Mouse (Mus musculus) liver, embryonic 14.5 days (tissue): ENCODE data around the gene Tsga10ip. TPM values are rescaled to one million over a fixed set of nuclear protein-coding genes. Genes with fewer than 3 reads are reported as not detected.
A peak's percentile ranks its signal among the peaks of the same experiment; 100 is the strongest.

Experiments
- ATAC-seq: fragments of 200-750 bp; cut with Nextera tagmentation; 2 replicates; pipeline ENCODE4 v1.8.0; 2017; ENCODE audit warnings: moderate number of reproducible peaks, mild to moderate bottlenecking, moderate library complexity; ENCODE audit not compliant: insufficient read depth
- DNase-seq, 3 experiments: peaks; one replicate each; pipeline ENCODE4 v3.0.0-alpha.2; 2012 to 2013; ENCODE audit warnings: low read depth in 3 of 3, low spot score in 3 of 3
- H3K27ac ChIP-seq: fragments of 300-500 bp; sonication (generic); 2 replicates; pipeline ENCODE4 v1.5.1; 2014; ENCODE audit warnings: moderate library complexity, mild to moderate bottlenecking, control low read depth, inconsistent platforms
- H3K27me3 ChIP-seq: fragments of 300-500 bp; sonication (generic); 2 replicates; pipeline ENCODE4 v1.6.1; 2014; ENCODE audit warnings: mild to moderate bottlenecking, low read length, moderate library complexity; ENCODE audit not compliant: control insufficient read depth, insufficient read depth
- H3K36me3 ChIP-seq: fragments of 300-500 bp; sonication (generic); replicated peaks from 2 replicates; pipeline ENCODE4 v1.6.1; 2014; ENCODE audit warnings: low read depth; ENCODE audit not compliant: control insufficient read depth, insufficient read depth
- H3K4me1 ChIP-seq, 2 experiments: fragments of 200-500 bp in 1 of 2; fragments of 300-500 bp in 1 of 2; sonication (generic) in 1 of 2; replicated peaks; 2 replicates each; pipeline ENCODE4 v1.6.1; 2012 to 2014; ENCODE audit warnings: antibody characterized with exemption in 1 of 2, inconsistent platforms in 1 of 2, low read length in 1 of 2; ENCODE audit not compliant: control insufficient read depth in 2 of 2, insufficient read depth in 2 of 2
- H3K4me2 ChIP-seq: fragments of 300-500 bp; sonication (generic); 2 replicates; pipeline ENCODE4 v1.6.1; 2014; ENCODE audit warnings: low read depth, mild to moderate bottlenecking, control low read depth, moderate library complexity
- H3K4me3 ChIP-seq, 2 experiments: fragments of 200-500 bp in 1 of 2; fragments of 300-500 bp in 1 of 2; sonication (generic) in 1 of 2; 2 replicates each; pipeline ENCODE4 v1.5.1; 2012 to 2014; ENCODE audit warnings: low read depth in 2 of 2, low read length in 2 of 2, mild to moderate bottlenecking in 2 of 2, control low read depth in 1 of 2, inconsistent platforms in 1 of 2, moderate library complexity in 1 of 2; ENCODE audit not compliant: insufficient read depth in 1 of 2
- H3K9ac ChIP-seq: fragments of 300-500 bp; sonication (generic); replicated peaks from 2 replicates; pipeline ENCODE4 v1.6.1; 2014; ENCODE audit warnings: mild to moderate bottlenecking, control low read depth, moderate library complexity
- H3K9me3 ChIP-seq: fragments of 300-500 bp; sonication (generic); 2 replicates; pipeline ENCODE4 v1.6.1; 2016; ENCODE audit warnings: low read length, mixed read lengths; ENCODE audit not compliant: control insufficient read depth
- CTCF ChIP-seq: IDR thresholded peaks from 2 replicates; pipeline ENCODE4 v1.5.1; 2016; ENCODE audit warnings: antibody characterized with exemption, low read depth, control low read depth
- EP300 ChIP-seq: IDR thresholded peaks from 2 replicates; pipeline ENCODE4 v1.6.1; 2016; ENCODE audit warnings: antibody characterized with exemption, low read depth
- WGBS: fragments of 180-500 bp; shearing (Covaris S2); extraction: QIAGEN DNeasy Blood & Tissue Kit; methylation state at CpG from one replicate; pipeline ENCODE4 v1.1.7; 2014; ENCODE audit not compliant: insufficient replicate concordance; 5-methylcytosine and 5-hydroxymethylcytosine counted together
- polyA plus RNA-seq, 2 experiments: library from polyadenylated mRNA; depleted of rRNA in 1 of 2; stranded (reverse) in 1 of 2; unstranded in 1 of 2; fragments of >200 nt; fragmentation: Nextera tagmentation in 1 of 2; extraction: Ambion mirVana in 1 of 2; gene quantifications; 2 replicates each; pipeline versions ENCODE4 v1.2.1 to v1.2.3; 2012 to 2014

Tsga10ip gene
- not detected in 2 replicates for polyA plus RNA-seq (2012; rRNA removed)
- polyA plus RNA-seq (2014; fragmentation: Nextera tagmentation; extraction: Ambion mirVana) = 0.09 TPM in 1 of 2 replicates, not detected in the other

DNA sequence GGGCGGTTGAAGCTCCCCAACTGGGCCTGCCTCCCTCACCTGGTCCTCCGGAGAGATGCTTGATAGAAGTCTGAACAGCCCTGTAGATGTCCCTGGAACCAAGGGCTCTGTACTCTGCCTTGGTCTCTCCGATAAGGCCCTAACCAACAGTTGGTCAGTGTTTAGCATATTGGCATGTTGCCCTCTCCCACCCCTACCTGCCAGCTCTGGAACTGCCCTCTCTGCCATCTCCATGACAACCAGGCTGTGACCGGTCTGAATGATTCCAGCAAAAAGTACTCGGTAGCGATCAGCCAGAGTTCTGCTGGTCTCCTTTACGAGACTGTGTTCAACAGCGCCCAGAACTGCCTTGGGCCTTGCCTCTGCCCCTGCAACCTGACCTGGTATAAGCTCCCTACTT lies at the start of gene Tsga10ip:
Gene Tsga10ip, minus strand, starts transcription at position 234 of the 400 bp plus-strand sequence.
- WGBS = 72% methylated on average over 8 of the region's 8 CpGs
- Histone ChIP-seq H3K4me3 (no peak within 1 kb of the TSS), H3K9ac (no peak within 1 kb of the TSS), H3K4me2 (no peak within 1 kb of the TSS), H3K9me3 (no peaks in the 10 kb centered on the region), H3K27me3 (no peaks in the 10 kb centered on the region), H3K27ac (no peak within 1 kb of the TSS), H3K4me1 (peaks cover 0 to 5% of the 10 kb centered on the region in 2 experiments; a peak in 2 of 4 replicates), H3K36me3 (no peaks in the 10 kb centered on the region)
- DNase-seq = no peak
- TF ChIP-seq CTCF = no peak
- no peak for TF ChIP-seq EP300
- ATAC-seq = no peak

DNA sequence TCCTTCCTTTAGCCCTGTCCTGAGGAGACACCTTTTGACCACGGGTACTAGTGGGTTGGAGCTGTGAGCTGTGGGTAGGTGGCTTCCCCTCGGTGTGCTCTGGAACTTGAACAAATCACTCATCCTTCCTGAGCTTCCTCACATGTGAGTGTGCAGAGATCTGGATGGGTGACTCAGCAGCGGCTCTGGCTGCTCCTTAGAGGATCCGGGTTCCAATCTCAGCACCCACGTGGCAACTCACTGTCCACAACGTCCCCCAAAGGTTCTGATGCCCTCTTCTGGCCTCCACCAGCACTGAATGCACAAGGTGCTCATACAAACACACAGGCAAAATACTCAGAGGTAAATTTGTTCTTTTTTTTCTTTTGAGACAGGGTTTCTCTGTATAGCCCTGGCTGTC lies 49.4 kb upstream of the Tsga10ip start:
- H3K9ac ChIP-seq = no peak overlapping the region
- H3K27me3 ChIP-seq = peaks cover 34% of the 10 kb centered on the region
- H3K4me2 ChIP-seq = no peak overlapping the region
- H3K9me3 ChIP-seq = no peaks in the 10 kb centered on the region
- H3K36me3 ChIP-seq = no peaks in the 10 kb centered on the region
- no peak overlapping the region for H3K27ac ChIP-seq
- TF ChIP-seq EP300 (no peak), CTCF (no peak)
- DNase-seq (no peak), ATAC-seq (no peak)
- H3K4me3 ChIP-seq = no peak overlapping the region
- peaks cover 5 to 20% of the 10 kb centered on the region in 2 experiments for H3K4me1 ChIP-seq
- WGBS = 46% methylated on average over 6 of the region's 6 CpGs

DNA sequence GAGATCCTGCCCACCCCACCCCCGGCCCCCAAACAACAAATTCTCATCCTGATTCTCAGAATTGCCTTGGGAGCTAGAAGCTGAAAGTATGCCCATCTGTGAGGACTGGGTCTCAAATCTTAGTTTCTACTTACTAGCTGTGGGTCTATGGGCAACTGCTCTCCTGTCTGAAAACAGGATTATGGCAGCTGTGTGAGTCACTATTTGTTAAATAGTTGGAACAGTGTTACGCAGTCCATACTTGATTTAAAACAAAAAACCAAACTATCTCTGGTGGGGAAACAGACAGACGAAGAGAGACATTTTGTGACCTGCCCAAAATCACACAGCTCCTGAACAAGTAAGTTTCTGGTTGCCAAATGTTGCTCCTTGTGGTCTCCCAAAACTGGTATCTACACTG lies 47.3 kb upstream of the Tsga10ip start:
- ATAC-seq (no peak), DNase-seq (no peak)
- Histone ChIP-seq H3K36me3 (no peaks in the 10 kb centered on the region), H3K4me3 (no peak overlapping the region), H3K9ac (no peak overlapping the region), H3K4me1 (peaks cover 5 to 11% of the 10 kb centered on the region in 2 experiments), H3K27ac (no peak overlapping the region), H3K4me2 (no peak overlapping the region), H3K27me3 (peaks cover 41% of the 10 kb centered on the region), H3K9me3 (no peaks in the 10 kb centered on the region)
- WGBS = 64% methylated on average over 3 of the region's 3 CpGs
- TF ChIP-seq EP300 = no peak
- TF ChIP-seq CTCF = no peak

DNA sequence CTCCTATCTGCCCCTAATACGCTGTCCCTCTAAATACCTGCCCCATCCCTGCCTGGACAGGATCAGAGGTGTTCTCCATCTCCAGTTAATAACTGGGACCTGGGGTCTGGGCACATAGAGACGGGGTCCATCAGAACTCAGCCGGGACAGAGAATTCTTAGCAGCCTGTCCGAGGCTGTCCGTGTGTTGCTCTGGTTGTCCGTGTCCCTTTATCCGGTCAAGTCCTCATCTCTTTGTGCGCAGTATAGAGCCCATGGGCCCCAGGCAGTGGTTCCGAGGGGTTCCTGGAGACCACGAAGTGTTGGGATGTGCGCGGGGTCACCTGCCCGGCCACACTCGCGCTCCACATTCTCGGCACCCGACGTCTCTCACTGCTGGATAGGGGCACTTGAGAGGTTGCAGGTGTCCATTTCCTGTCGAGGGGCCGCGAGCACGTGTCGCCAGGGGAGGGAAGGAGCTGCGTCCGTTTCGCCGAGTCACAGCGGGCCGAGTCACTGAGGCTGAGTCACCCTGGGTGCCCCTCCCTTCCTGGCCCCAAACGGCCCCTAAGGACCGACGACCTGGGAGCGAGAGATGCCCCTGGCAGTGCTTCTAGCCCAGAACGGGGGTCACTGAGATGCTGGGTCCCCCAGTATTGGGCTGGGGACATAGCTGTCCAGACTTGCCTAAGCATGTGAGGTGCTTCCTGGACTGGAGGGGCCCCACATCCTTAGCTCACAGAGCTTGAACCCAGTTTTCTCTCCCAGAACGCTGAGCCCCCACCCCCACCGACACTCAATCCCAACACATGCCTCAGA lies 46.2 kb upstream of the Tsga10ip start:
- Histone ChIP-seq H3K27me3 (peaks cover 41% of the 10 kb centered on the region), H3K27ac (no peak overlapping the region), H3K4me3 (peak overlapping the region in 1 of 2 experiments; percentile 59; a peak in 2 of 4 replicates), H3K36me3 (no peaks in the 10 kb centered on the region), H3K9ac (no peak overlapping the region), H3K9me3 (no peaks in the 10 kb centered on the region), H3K4me1 (peaks cover 5 to 11% of the 10 kb centered on the region in 2 experiments), H3K4me2 (peak overlapping the region; percentile 80)
- TF ChIP-seq CTCF (no peak), EP300 (no peak)
- DNase-seq = no peak
- peak; percentile 69 for ATAC-seq
- WGBS = 3% methylated on average over 36 of the region's 36 CpGs
